Mouse (Mus musculus) G1E (cell line): ENCODE results near the gene Dmd. TPM values are rescaled to one million over a fixed set of nuclear protein-coding genes. Genes with fewer than 3 reads are reported as not detected.

Experiments used
- ATAC-seq: 2 replicates; pipeline ENCODE4 v1.8.0; 2016; ENCODE audit warnings: mild to moderate bottlenecking; ENCODE audit not compliant: insufficient number of reproducible peaks, poor library complexity, low FRiP score, severe bottlenecking; ENCODE audit errors: extremely low read depth
- DNase-seq: peaks from one replicate; pipeline ENCODE4 v3.0.0; 2012; ENCODE audit warnings: low spot score
- H3K27me3 ChIP-seq: 2 replicates; pipeline ENCODE4 v1.6.1; 2012; ENCODE audit warnings: mild to moderate bottlenecking, low read length, inconsistent platforms; ENCODE audit not compliant: insufficient read depth
- H3K36me3 ChIP-seq: replicated peaks from 2 replicates; pipeline ENCODE3; 2012; ENCODE audit warnings: mild to moderate bottlenecking, inconsistent platforms
- H3K4me1 ChIP-seq: 2 replicates; pipeline ENCODE4 v1.6.1; 2012; ENCODE audit warnings: low read depth, low read length, inconsistent platforms, mixed read lengths; ENCODE audit not compliant: insufficient read depth
- H3K4me3 ChIP-seq: 2 replicates; pipeline ENCODE4 v1.5.1; 2012; ENCODE audit warnings: low read depth, mild to moderate bottlenecking, inconsistent platforms, low read length, moderate library complexity, mixed read lengths
- H3K9me3 ChIP-seq: replicated peaks from 2 replicates; pipeline ENCODE4 v1.6.1; 2012; ENCODE audit warnings: inconsistent platforms
- CTCF ChIP-seq: IDR thresholded peaks from 2 replicates; pipeline ENCODE4 v1.5.1; 2012; ENCODE audit warnings: low read depth, low read length, inconsistent platforms, mixed read lengths
- GATA1 ChIP-seq: IDR thresholded peaks from 2 replicates; pipeline ENCODE4 v1.6.1; 2012; ENCODE audit warnings: borderline replicate concordance, low read length, inconsistent platforms, mixed read lengths
- GATA2 ChIP-seq: IDR thresholded peaks from 2 replicates; pipeline ENCODE4 v1.6.1; 2012; ENCODE audit warnings: low read depth, low read length, inconsistent platforms, borderline replicate concordance
- POLR2AphosphoS5 ChIP-seq: IDR thresholded peaks from 2 replicates; pipeline ENCODE4 v1.6.1; 2012; ENCODE audit warnings: low read depth, low read length, inconsistent platforms; ENCODE audit not compliant: insufficient replicate concordance
- TAL1 ChIP-seq: conservative IDR thresholded peaks from 2 replicates; pipeline ENCODE4 v1.6.1; 2012; ENCODE audit warnings: low read depth, low read length, inconsistent platforms, mixed read lengths
- polyA plus RNA-seq: library from polyadenylated mRNA; stranded (reverse); fragments of >175 nt; gene quantifications from 2 replicates; pipeline ENCODE4 v1.2.3, GENCODE M21; 2012
- total RNA-seq, 2 experiments: library from RNA; stranded (forward) in 1 of 2; stranded (reverse) in 1 of 2; fragments of 200-1000 nt in 1 of 2; fragments of >200 nt in 1 of 2; fragmentation: Nextera tagmentation in 1 of 2; gene quantifications; 2 replicates each; pipeline ENCODE4 v1.2.3; 2014 to 2017

Gene Dmd
- total and polyA plus RNA-seq, 3 experiments, result 0.38 TPM; not detected in 2

GRCm38 (mm10) chrX:85137293-85137692 lies 2188.6 kb downstream of the Dmd start:
- H3K4me1 ChIP-seq, result no peaks in the 10 kb centered on the region
- ATAC-seq (no peak), DNase-seq (no peak)
- no peaks in the 10 kb centered on the region for H3K9me3 ChIP-seq
- no peak overlapping the region for H3K4me3 ChIP-seq
- TF ChIP-seq GATA2 (no peak), POLR2AphosphoS5 (no peak), TAL1 (no peak), GATA1 (no peak), CTCF (no peak)
- H3K36me3 ChIP-seq, result no peaks in the 10 kb centered on the region
- no peaks in the 10 kb centered on the region for H3K27me3 ChIP-seq

- no peak overlapping the region for H3K4me3 ChIP-seq
- H3K27me3 ChIP-seq, result no peaks in the 10 kb centered on the region
- no peaks in the 10 kb centered on the region for H3K36me3 ChIP-seq
- H3K4me1 ChIP-seq, result no peaks in the 10 kb centered on the region
- no peak for ATAC-seq
- TF ChIP-seq GATA1 (no peak), CTCF (no peak), POLR2AphosphoS5 (no peak), TAL1 (no peak), GATA2 (no peak)
- no peak for DNase-seq
- no peaks in the 10 kb centered on the region for H3K9me3 ChIP-seq
Observed at GRCm38 (mm10) chrX:85171264-85171663, 2222.6 kb downstream of the Dmd start.

- Histone ChIP-seq H3K4me1 (no peaks in the 10 kb centered on the region), H3K9me3 (no peaks in the 10 kb centered on the region), H3K36me3 (no peaks in the 10 kb centered on the region), H3K4me3 (no peak overlapping the region), H3K27me3 (no peaks in the 10 kb centered on the region)
- no peak for DNase-seq
- ATAC-seq, result no peak
- TF ChIP-seq CTCF (no peak), GATA2 (no peak), TAL1 (no peak), GATA1 (no peak)
Observed at GRCm38 (mm10) chrX:85187565-85187964, 2238.9 kb downstream of the Dmd start.

- no peaks in the 10 kb centered on the region for H3K9me3 ChIP-seq
- TF ChIP-seq TAL1, result no peak
- no peak for TF ChIP-seq GATA1
- no peak for TF ChIP-seq GATA2
- no peak for TF ChIP-seq CTCF
- no peak for TF ChIP-seq POLR2AphosphoS5
- ATAC-seq (no peak), DNase-seq (no peak)
- H3K36me3 ChIP-seq, result no peaks in the 10 kb centered on the region
- H3K27me3 ChIP-seq, result no peaks in the 10 kb centered on the region
- H3K4me3 ChIP-seq, result no peak overlapping the region
- no peaks in the 10 kb centered on the region for H3K4me1 ChIP-seq
Observed at GRCm38 (mm10) chrX:85193856-85194255, 2245.2 kb downstream of the Dmd start.

- no peaks in the 10 kb centered on the region for H3K9me3 ChIP-seq
- TF ChIP-seq TAL1 (no peak), GATA2 (no peak), POLR2AphosphoS5 (no peak), GATA1 (no peak), CTCF (no peak)
- H3K27me3 ChIP-seq, result no peaks in the 10 kb centered on the region
- no peaks in the 10 kb centered on the region for H3K36me3 ChIP-seq
- DNase-seq, result no peak
- no peaks in the 10 kb centered on the region for H3K4me1 ChIP-seq
- no peak overlapping the region for H3K4me3 ChIP-seq
- ATAC-seq, result no peak
Observed at GRCm38 (mm10) chrX:85197688-85198087, 2249.0 kb downstream of the Dmd start.

- Histone ChIP-seq H3K27me3 (no peaks in the 10 kb centered on the region), H3K9me3 (no peaks in the 10 kb centered on the region), H3K4me1 (no peaks in the 10 kb centered on the region), H3K4me3 (no peak overlapping the region), H3K36me3 (no peaks in the 10 kb centered on the region)
- ATAC-seq, result no peak
- TF ChIP-seq POLR2AphosphoS5 (no peak), CTCF (no peak), GATA2 (no peak), TAL1 (no peak), GATA1 (no peak)
- no peak for DNase-seq
Observed at GRCm38 (mm10) chrX:85199398-85199797, 2250.7 kb downstream of the Dmd start.
